Mouse (Mus musculus): ENCODE results near the gene Zfp512.

DNA sequence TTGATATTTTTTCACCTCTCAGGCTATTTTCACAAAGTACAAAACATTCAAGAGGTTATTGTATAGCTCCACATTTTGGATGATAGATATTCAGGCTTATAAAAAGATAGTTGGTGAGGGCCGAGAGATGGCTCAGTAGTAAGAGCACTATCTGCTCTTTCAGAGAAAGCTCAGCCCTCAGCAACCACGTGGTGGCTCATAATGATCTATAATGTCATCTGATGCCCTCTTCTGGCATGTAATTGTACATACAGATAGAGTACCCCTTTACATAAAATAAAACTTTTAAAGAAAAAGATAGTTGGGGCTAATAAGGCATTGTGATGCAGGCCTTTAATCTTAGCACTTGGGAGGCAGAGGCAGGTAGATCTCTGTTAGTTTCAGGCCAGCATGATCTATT, 76.3 kb downstream of the Zfp512 start:
- TF ChIP-seq CTCF (IDR thresholded peaks at IDR 0.05; ENCODE audit: control insufficient read depth, insufficient read depth, insufficient read length), result no peak
- peak; percentile 83 for TF ChIP-seq USF1 (IDR thresholded peaks at IDR 0.05; ENCODE audit: low read depth)
- TF ChIP-seq CEBPB (IDR thresholded peaks at IDR 0.05; ENCODE audit: low read depth), result no peak

Measured in C2C12 (cell line).